Mouse (Mus musculus): Measurements from ENCODE around the gene Tmem176a. TPM values are rescaled to one million over a fixed set of nuclear protein-coding genes. Genes with fewer than 3 reads are reported as not detected.
"Not testable (repeated sequence)": the region's sequence is repeated elsewhere in the genome, so short reads cannot be mapped to it uniquely, and the experiment has no call there.

Tmem176a gene
- polyA plus RNA-seq, 1 experiment = 2.1 TPM

DNA sequence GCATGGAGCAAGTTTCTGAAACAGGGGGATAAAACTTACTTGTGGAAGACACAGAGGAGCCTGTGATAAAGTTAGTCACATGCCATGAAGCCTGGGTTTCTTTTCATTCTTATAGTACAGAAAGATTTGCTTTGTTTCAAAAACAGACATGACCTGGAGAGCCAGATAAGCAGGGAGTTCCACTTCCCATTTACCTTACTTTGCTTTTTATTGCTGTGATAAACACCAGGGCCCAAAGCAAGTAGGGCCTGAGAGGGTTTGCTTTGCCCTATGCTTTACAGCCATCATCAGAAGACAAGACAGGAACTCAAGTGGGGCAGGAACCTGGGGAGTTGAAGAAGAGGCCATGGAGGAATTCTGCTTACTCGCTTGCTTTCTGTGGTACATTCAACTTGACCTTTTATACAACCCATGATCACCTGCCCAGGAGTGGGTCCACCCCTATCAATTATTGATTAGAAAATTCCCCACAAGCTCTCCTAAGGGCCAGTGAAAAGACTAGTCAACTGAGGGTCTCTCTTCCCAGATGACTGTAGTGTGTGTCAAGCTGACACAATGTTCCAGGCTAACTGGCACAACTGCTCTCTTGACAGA lies 24.5 kb downstream of the Tmem176a start:
- TF ChIP-seq MAX (IDR thresholded peaks at IDR 0.05) = no peak
- no peak for TF ChIP-seq FOSL1 (IDR thresholded peaks at IDR 0.05; ENCODE audit: insufficient read depth, low read length, poor library complexity, severe bottlenecking)
- no peak for TF ChIP-seq CTCF (IDR thresholded peaks at IDR 0.05; ENCODE audit: control insufficient read depth, insufficient read depth, insufficient read length)
- no peak for TF ChIP-seq USF1 (IDR thresholded peaks at IDR 0.05; ENCODE audit: low read depth)
- TF ChIP-seq MYOG (IDR thresholded peaks at IDR 0.05; ENCODE audit: control insufficient read depth, extremely low read depth, insufficient read length) = no peak
- TF ChIP-seq MYOD1 (IDR thresholded peaks at IDR 0.05; ENCODE audit: control insufficient read depth, insufficient read length, low read depth) = no peak
- TF ChIP-seq CEBPB (IDR thresholded peaks at IDR 0.05; ENCODE audit: low read depth) = no peak
- no peaks in the 10 kb centered on the region for H3K36me3 ChIP-seq (ENCODE audit: control insufficient read depth, insufficient read depth)
- H3ac ChIP-seq (ENCODE audit: control insufficient read depth, insufficient read length, low read depth) = no peak overlapping the region
- H3K27me3 ChIP-seq (ENCODE audit: control insufficient read depth, insufficient read depth, insufficient read length) = no peaks in the 10 kb centered on the region
- H3K79me2 ChIP-seq (ENCODE audit: control insufficient read depth, insufficient read depth) = no peaks in the 10 kb centered on the region
- H3K4me3 ChIP-seq (ENCODE audit: insufficient read depth, poor library complexity, severe bottlenecking) = no peak overlapping the region
- H3K79me3 ChIP-seq (ENCODE audit: low read depth) = no peaks in the 10 kb centered on the region

DNA sequence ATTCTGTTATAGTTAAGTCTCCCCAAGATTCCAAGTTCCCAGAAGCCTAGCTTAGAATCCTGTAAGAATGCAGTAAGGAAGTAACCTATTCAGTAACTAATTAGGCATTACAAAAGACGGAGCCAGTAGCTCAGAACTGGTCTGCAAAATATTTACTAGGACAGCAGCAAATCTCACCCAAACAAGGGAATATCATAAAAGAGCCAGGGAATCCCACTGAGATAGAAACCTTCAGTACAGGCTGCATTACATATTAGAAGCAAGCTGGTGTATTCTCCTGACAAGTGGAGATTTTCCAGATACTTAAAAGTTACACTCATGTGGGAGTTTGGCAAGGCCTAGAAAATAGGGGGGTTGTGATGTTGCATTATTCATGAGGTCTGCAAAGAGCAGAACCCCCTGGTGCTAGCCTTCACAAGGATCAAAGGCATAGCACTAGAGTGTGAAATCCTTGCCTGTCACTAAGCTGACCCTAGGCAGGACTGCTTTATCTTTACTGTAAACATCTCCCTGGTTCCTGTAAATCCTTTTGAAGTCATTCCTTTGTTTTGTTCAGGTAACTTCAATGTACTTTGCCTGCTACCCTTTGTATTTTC lies 25.7 kb downstream of the Tmem176a start:
- H3ac ChIP-seq (ENCODE audit: control insufficient read depth, insufficient read length, low read depth); H3K79me2 ChIP-seq (ENCODE audit: control insufficient read depth, insufficient read depth); H3K36me3 ChIP-seq (ENCODE audit: control insufficient read depth, insufficient read depth); H3K4me3 ChIP-seq (ENCODE audit: insufficient read depth, poor library complexity, severe bottlenecking); H3K79me3 ChIP-seq (ENCODE audit: low read depth); H3K27me3 ChIP-seq (ENCODE audit: control insufficient read depth, insufficient read depth, insufficient read length): not testable (repeated sequence)

DNA sequence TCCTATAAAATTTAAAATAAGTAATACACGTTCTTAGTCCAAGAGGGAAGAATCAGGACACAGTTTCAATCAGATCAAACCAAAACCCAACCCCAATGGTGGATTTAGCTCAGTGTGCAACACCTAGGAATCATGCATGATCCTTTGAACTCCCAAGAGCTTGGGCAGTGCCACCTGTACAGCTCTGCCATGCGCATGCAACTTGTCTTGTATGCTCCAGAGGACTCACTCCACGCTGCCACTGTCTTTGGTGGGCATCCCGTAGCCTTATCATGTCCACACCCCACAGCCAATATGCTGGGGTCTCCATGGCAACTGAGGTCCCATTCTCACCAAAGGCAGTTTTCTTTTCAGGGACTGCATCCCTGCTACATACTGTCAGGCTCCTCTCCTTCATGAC lies 26.4 kb downstream of the Tmem176a start:
- Histone ChIP-seq H3K27me3 (ENCODE audit: control insufficient read depth, insufficient read depth, insufficient read length) (no peaks in the 10 kb centered on the region), H3K79me2 (ENCODE audit: control insufficient read depth, insufficient read depth) (no peaks in the 10 kb centered on the region), H3K36me3 (ENCODE audit: control insufficient read depth, insufficient read depth) (no peaks in the 10 kb centered on the region)

DNA sequence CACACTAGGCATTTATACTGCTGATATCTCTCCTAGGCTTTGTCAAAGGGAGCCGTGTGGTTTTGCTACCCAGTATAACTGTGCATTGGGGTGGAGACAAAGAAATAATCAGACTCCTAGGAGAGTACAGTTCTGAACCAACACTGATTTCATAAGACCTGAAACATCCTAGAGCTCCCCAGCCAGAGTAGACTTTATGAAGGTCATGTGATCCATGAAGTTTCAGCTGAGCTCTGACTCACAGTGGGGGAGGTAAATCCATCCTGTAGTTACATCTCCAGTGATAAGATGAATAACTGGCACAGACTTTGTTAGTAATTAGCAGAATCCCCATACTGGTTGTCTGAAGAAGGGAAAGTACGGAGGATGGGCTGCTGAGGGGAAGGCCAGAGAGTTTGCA lies 29.1 kb downstream of the Tmem176a start:
- H3K79me3 ChIP-seq (ENCODE audit: low read depth) = no peaks in the 10 kb centered on the region
- H3K27me3 ChIP-seq (ENCODE audit: control insufficient read depth, insufficient read depth, insufficient read length) = no peaks in the 10 kb centered on the region
- no peaks in the 10 kb centered on the region for H3K36me3 ChIP-seq (ENCODE audit: control insufficient read depth, insufficient read depth)
- no peak overlapping the region for H3K4me3 ChIP-seq (ENCODE audit: insufficient read depth, poor library complexity, severe bottlenecking)
- TF ChIP-seq MAX (IDR thresholded peaks at IDR 0.05) (no peak), USF1 (IDR thresholded peaks at IDR 0.05; ENCODE audit: low read depth) (peak; percentile 20), CTCF (IDR thresholded peaks at IDR 0.05; ENCODE audit: control insufficient read depth, insufficient read depth, insufficient read length) (no peak), MYOG (IDR thresholded peaks at IDR 0.05; ENCODE audit: control insufficient read depth, extremely low read depth, insufficient read length) (no peak), FOSL1 (IDR thresholded peaks at IDR 0.05; ENCODE audit: insufficient read depth, low read length, poor library complexity, severe bottlenecking) (no peak), MYOD1 (IDR thresholded peaks at IDR 0.05; ENCODE audit: control insufficient read depth, insufficient read length, low read depth) (no peak), CEBPB (IDR thresholded peaks at IDR 0.05; ENCODE audit: low read depth) (no peak)
- H3ac ChIP-seq (ENCODE audit: control insufficient read depth, insufficient read length, low read depth) = no peak overlapping the region
- H3K79me2 ChIP-seq (ENCODE audit: control insufficient read depth, insufficient read depth) = no peaks in the 10 kb centered on the region

More for the DNA sequence above, 26.4 kb downstream of the Tmem176a start:
- Histone ChIP-seq H3K4me3 (ENCODE audit: insufficient read depth, poor library complexity, severe bottlenecking) (no peak overlapping the region), H3ac (ENCODE audit: control insufficient read depth, insufficient read length, low read depth) (no peak overlapping the region), H3K79me3 (ENCODE audit: low read depth) (no peaks in the 10 kb centered on the region)
- TF ChIP-seq MYOG (IDR thresholded peaks at IDR 0.05; ENCODE audit: control insufficient read depth, extremely low read depth, insufficient read length) = no peak
- TF ChIP-seq CEBPB (IDR thresholded peaks at IDR 0.05; ENCODE audit: low read depth) = no peak
- TF ChIP-seq USF1 (IDR thresholded peaks at IDR 0.05; ENCODE audit: low read depth) = no peak
- TF ChIP-seq CTCF (IDR thresholded peaks at IDR 0.05; ENCODE audit: control insufficient read depth, insufficient read depth, insufficient read length) = no peak
- TF ChIP-seq MYOD1 (IDR thresholded peaks at IDR 0.05; ENCODE audit: control insufficient read depth, insufficient read length, low read depth) = no peak
- TF ChIP-seq MAX (IDR thresholded peaks at IDR 0.05) = no peak
- no peak for TF ChIP-seq FOSL1 (IDR thresholded peaks at IDR 0.05; ENCODE audit: insufficient read depth, low read length, poor library complexity, severe bottlenecking)

DNA sequence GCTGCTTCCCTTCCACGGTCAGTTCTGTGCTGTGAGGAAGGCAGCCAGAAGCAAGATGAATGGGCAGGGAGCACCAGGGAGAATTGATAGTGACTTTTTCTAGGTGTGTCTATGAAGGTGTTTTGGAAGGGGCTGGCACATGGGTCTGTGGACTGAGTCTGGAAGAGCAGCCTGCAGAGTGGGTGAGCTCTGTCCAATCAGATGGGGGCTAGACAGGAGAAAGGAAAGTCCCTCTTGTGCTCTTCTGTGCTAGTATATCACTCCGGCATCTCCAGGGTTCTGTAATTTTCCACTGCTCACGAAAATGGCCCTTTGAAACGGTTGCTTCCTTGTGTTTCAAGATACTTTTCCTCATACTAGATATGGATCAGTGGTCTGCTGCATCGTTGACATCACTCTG lies 31.9 kb downstream of the Tmem176a start, which contains the start of gene Aoc1:
Aoc1 (plus strand) TSS at position 301 of the 400 bp plus-strand sequence.
- no peaks in the 10 kb centered on the region for H3K79me2 ChIP-seq (ENCODE audit: control insufficient read depth, insufficient read depth)
- H3K4me3 ChIP-seq (ENCODE audit: insufficient read depth, poor library complexity, severe bottlenecking) = no peak within 1 kb of the TSS

DNA sequence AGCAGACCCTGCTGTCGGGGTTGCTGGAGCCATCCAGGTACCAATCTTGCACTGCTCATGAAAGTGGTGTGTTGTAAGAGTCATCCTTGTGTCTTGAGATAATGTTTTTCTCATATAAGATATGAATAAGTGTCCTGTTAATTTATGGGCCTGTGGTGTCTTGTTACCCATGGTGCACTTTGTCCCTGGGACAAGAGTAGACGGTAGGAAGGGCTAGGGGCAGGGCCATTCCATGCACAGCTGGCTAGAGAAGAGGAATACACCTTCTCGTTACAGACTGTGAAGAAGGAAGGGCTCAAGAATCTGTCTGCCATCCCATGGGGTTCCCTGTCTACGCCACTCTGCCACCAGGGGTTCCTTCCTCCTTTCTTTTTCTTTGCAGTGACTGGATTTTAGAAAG lies 33.9 kb downstream of the Tmem176a start:
- no peaks in the 10 kb centered on the region for H3K79me3 ChIP-seq (ENCODE audit: low read depth)
- no peaks in the 10 kb centered on the region for H3K36me3 ChIP-seq (ENCODE audit: control insufficient read depth, insufficient read depth)
- H3ac ChIP-seq (ENCODE audit: control insufficient read depth, insufficient read length, low read depth) = no peak overlapping the region
- H3K79me2 ChIP-seq (ENCODE audit: control insufficient read depth, insufficient read depth) = no peaks in the 10 kb centered on the region
- H3K27me3 ChIP-seq (ENCODE audit: control insufficient read depth, insufficient read depth, insufficient read length) = no peaks in the 10 kb centered on the region
- TF ChIP-seq CEBPB (IDR thresholded peaks at IDR 0.05; ENCODE audit: low read depth) = no peak
- TF ChIP-seq CTCF (IDR thresholded peaks at IDR 0.05; ENCODE audit: control insufficient read depth, insufficient read depth, insufficient read length) = no peak
- no peak for TF ChIP-seq MYOD1 (IDR thresholded peaks at IDR 0.05; ENCODE audit: control insufficient read depth, insufficient read length, low read depth)
- TF ChIP-seq USF1 (IDR thresholded peaks at IDR 0.05; ENCODE audit: low read depth) = no peak
- no peak for TF ChIP-seq MYOG (IDR thresholded peaks at IDR 0.05; ENCODE audit: control insufficient read depth, extremely low read depth, insufficient read length)
- TF ChIP-seq MAX (IDR thresholded peaks at IDR 0.05) = no peak
- TF ChIP-seq FOSL1 (IDR thresholded peaks at IDR 0.05; ENCODE audit: insufficient read depth, low read length, poor library complexity, severe bottlenecking) = no peak
- no peak overlapping the region for H3K4me3 ChIP-seq (ENCODE audit: insufficient read depth, poor library complexity, severe bottlenecking)

More for the DNA sequence above, 31.9 kb downstream of the Tmem176a start, which contains the start of gene Aoc1:
- Histone ChIP-seq H3K79me3 (ENCODE audit: low read depth) (no peaks in the 10 kb centered on the region), H3K36me3 (ENCODE audit: control insufficient read depth, insufficient read depth) (no peaks in the 10 kb centered on the region), H3ac (ENCODE audit: control insufficient read depth, insufficient read length, low read depth) (no peak within 1 kb of the TSS), H3K27me3 (ENCODE audit: control insufficient read depth, insufficient read depth, insufficient read length) (no peaks in the 10 kb centered on the region)
- TF ChIP-seq MAX (IDR thresholded peaks at IDR 0.05) (no peak), MYOG (IDR thresholded peaks at IDR 0.05; ENCODE audit: control insufficient read depth, extremely low read depth, insufficient read length) (no peak), MYOD1 (IDR thresholded peaks at IDR 0.05; ENCODE audit: control insufficient read depth, insufficient read length, low read depth) (no peak), USF1 (IDR thresholded peaks at IDR 0.05; ENCODE audit: low read depth) (no peak), CTCF (IDR thresholded peaks at IDR 0.05; ENCODE audit: control insufficient read depth, insufficient read depth, insufficient read length) (no peak), FOSL1 (IDR thresholded peaks at IDR 0.05; ENCODE audit: insufficient read depth, low read length, poor library complexity, severe bottlenecking) (no peak), CEBPB (IDR thresholded peaks at IDR 0.05; ENCODE audit: low read depth) (no peak)
